Mouse (Mus musculus) G1E (cell line): ENCODE data around the gene Fcrl1. TPM values are rescaled to one million over a fixed set of nuclear protein-coding genes. Genes with fewer than 3 reads are reported as not detected.
"Not testable (repeated sequence)": the region's sequence is repeated elsewhere in the genome, so short reads cannot be mapped to it uniquely, and the experiment has no call there.

Source experiments
- ATAC-seq: 2 replicates; pipeline ENCODE4 v1.8.0; 2016; ENCODE audit warnings: mild to moderate bottlenecking; ENCODE audit not compliant: insufficient number of reproducible peaks, poor library complexity, low FRiP score, severe bottlenecking; ENCODE audit errors: extremely low read depth
- DNase-seq: peaks from one replicate; pipeline ENCODE4 v3.0.0; 2012; ENCODE audit warnings: low spot score
- H3K27me3 ChIP-seq: 2 replicates; pipeline ENCODE4 v1.6.1; 2012; ENCODE audit warnings: mild to moderate bottlenecking, low read length, inconsistent platforms; ENCODE audit not compliant: insufficient read depth
- H3K36me3 ChIP-seq: replicated peaks from 2 replicates; pipeline ENCODE3; 2012; ENCODE audit warnings: mild to moderate bottlenecking, inconsistent platforms
- H3K4me1 ChIP-seq: 2 replicates; pipeline ENCODE4 v1.6.1; 2012; ENCODE audit warnings: low read depth, low read length, inconsistent platforms, mixed read lengths; ENCODE audit not compliant: insufficient read depth
- H3K4me3 ChIP-seq: 2 replicates; pipeline ENCODE4 v1.5.1; 2012; ENCODE audit warnings: low read depth, mild to moderate bottlenecking, inconsistent platforms, low read length, moderate library complexity, mixed read lengths
- H3K9me3 ChIP-seq: replicated peaks from 2 replicates; pipeline ENCODE4 v1.6.1; 2012; ENCODE audit warnings: inconsistent platforms
- CTCF ChIP-seq: IDR thresholded peaks from 2 replicates; pipeline ENCODE4 v1.5.1; 2012; ENCODE audit warnings: low read depth, low read length, inconsistent platforms, mixed read lengths
- GATA1 ChIP-seq: IDR thresholded peaks from 2 replicates; pipeline ENCODE4 v1.6.1; 2012; ENCODE audit warnings: borderline replicate concordance, low read length, inconsistent platforms, mixed read lengths
- GATA2 ChIP-seq: IDR thresholded peaks from 2 replicates; pipeline ENCODE4 v1.6.1; 2012; ENCODE audit warnings: low read depth, low read length, inconsistent platforms, borderline replicate concordance
- POLR2AphosphoS5 ChIP-seq: IDR thresholded peaks from 2 replicates; pipeline ENCODE4 v1.6.1; 2012; ENCODE audit warnings: low read depth, low read length, inconsistent platforms; ENCODE audit not compliant: insufficient replicate concordance
- TAL1 ChIP-seq: conservative IDR thresholded peaks from 2 replicates; pipeline ENCODE4 v1.6.1; 2012; ENCODE audit warnings: low read depth, low read length, inconsistent platforms, mixed read lengths
- polyA plus RNA-seq: library from polyadenylated mRNA; stranded (reverse); fragments of >175 nt; gene quantifications from 2 replicates; pipeline ENCODE4 v1.2.3, GENCODE M21; 2012
- total RNA-seq, 2 experiments: library from RNA; stranded (forward) in 1 of 2; stranded (reverse) in 1 of 2; fragments of 200-1000 nt in 1 of 2; fragments of >200 nt in 1 of 2; fragmentation: Nextera tagmentation in 1 of 2; gene quantifications; 2 replicates each; pipeline ENCODE4 v1.2.3; 2014 to 2017

Fcrl1 gene
- not detected in 2 replicates for total RNA-seq (2014; fragmentation: Nextera tagmentation)
- total RNA-seq (2017), result 0.06 and 0.33 TPM in 2 replicates
- polyA plus RNA-seq, result not detected in 2 replicates

GRCm38 (mm10) chr3:87376195-87377165 is at the start of gene Fcrl1:
Gene Fcrl1 (plus strand): TSS chr3:87376387.
- Histone ChIP-seq H3K36me3 (no peaks in the 10 kb centered on the region), H3K27me3 (peaks cover 3% of the 10 kb centered on the region; the same call in 1 of the 2 replicates), H3K9me3 (no peaks in the 10 kb centered on the region), H3K4me3 (no peak within 1 kb of the TSS), H3K4me1 (no peaks in the 10 kb centered on the region)
- ATAC-seq (no peak), DNase-seq (no peak)
- TF ChIP-seq GATA2 (no peak), POLR2AphosphoS5 (no peak), CTCF (no peak), GATA1 (no peak), TAL1 (no peak)

GRCm38 (mm10) chr3:87337899-87338298 is 38.3 kb upstream of the Fcrl1 start:
- H3K9me3 ChIP-seq, result no peaks in the 10 kb centered on the region
- no peaks in the 10 kb centered on the region for H3K36me3 ChIP-seq
- H3K4me1 ChIP-seq, result no peaks in the 10 kb centered on the region
- TF ChIP-seq GATA1 (no peak), POLR2AphosphoS5 (no peak), TAL1 (no peak), CTCF (no peak), GATA2 (no peak)
- no peak for ATAC-seq
- no peak overlapping the region for H3K4me3 ChIP-seq
- no peak for DNase-seq
- H3K27me3 ChIP-seq, result peaks cover 4% of the 10 kb centered on the region; the same call in 1 of the 2 replicates

GRCm38 (mm10) chr3:87350992-87351391 is 25.2 kb upstream of the Fcrl1 start:
- not testable (repeated sequence) for ATAC-seq, H3K27me3 ChIP-seq

GRCm38 (mm10) chr3:87357581-87357980 is 18.6 kb upstream of the Fcrl1 start, which contains the start of gene Cd5l:
Gene Cd5l (plus strand): TSS chr3:87357881.
- DNase-seq (no peak), ATAC-seq (no peak)
- Histone ChIP-seq H3K27me3 (no peaks in the 10 kb centered on the region), H3K9me3 (no peaks in the 10 kb centered on the region), H3K4me3 (no peak within 1 kb of the TSS), H3K36me3 (no peaks in the 10 kb centered on the region), H3K4me1 (no peaks in the 10 kb centered on the region)
- TF ChIP-seq CTCF (no peak), GATA2 (no peak), GATA1 (no peak), TAL1 (no peak), POLR2AphosphoS5 (no peak)

More at GRCm38 (mm10) chr3:87350992-87351391, 25.2 kb upstream of the Fcrl1 start:
- H3K9me3 ChIP-seq, DNase-seq, H3K36me3 ChIP-seq, H3K4me3 ChIP-seq, H3K4me1 ChIP-seq: not testable (repeated sequence)

- Histone ChIP-seq H3K4me3 (no peak overlapping the region), H3K27me3 (no peaks in the 10 kb centered on the region), H3K4me1 (no peaks in the 10 kb centered on the region), H3K36me3 (no peaks in the 10 kb centered on the region), H3K9me3 (no peaks in the 10 kb centered on the region)
- ATAC-seq (no peak), DNase-seq (no peak)
- TF ChIP-seq POLR2AphosphoS5 (no peak), GATA2 (no peak), CTCF (no peak), TAL1 (no peak), GATA1 (no peak)
These were observed 17.0 kb upstream of the Fcrl1 start for GRCm38 (mm10) chr3:87359215-87359614.

GRCm38 (mm10) chr3:87360466-87360865 is 15.7 kb upstream of the Fcrl1 start:
- Histone ChIP-seq H3K9me3 (no peaks in the 10 kb centered on the region), H3K36me3 (no peaks in the 10 kb centered on the region), H3K4me1 (no peaks in the 10 kb centered on the region), H3K27me3 (no peaks in the 10 kb centered on the region), H3K4me3 (no peak overlapping the region)
- TF ChIP-seq CTCF (no peak), POLR2AphosphoS5 (no peak), TAL1 (no peak), GATA1 (no peak), GATA2 (no peak)
- DNase-seq (no peak), ATAC-seq (no peak)
